Mouse (Mus musculus) bone marrow, adult 2 months (tissue): Measurements from ENCODE around the gene Ablim1.

ENCODE experiments used
- CTCF ChIP-seq: fragments of 200-500 bp; IDR thresholded peaks from 2 replicates; pipeline ENCODE4 v1.5.1; 2011; ENCODE audit warnings: low read length, control low read depth; ENCODE audit not compliant: control insufficient read depth, insufficient read depth
- POLR2A ChIP-seq: fragments of 200-500 bp; IDR thresholded peaks from 2 replicates; pipeline ENCODE4 v1.6.1; 2011; ENCODE audit warnings: low read depth, mild to moderate bottlenecking, control low read depth, low read length, borderline replicate concordance; ENCODE audit not compliant: control insufficient read depth

DNA sequence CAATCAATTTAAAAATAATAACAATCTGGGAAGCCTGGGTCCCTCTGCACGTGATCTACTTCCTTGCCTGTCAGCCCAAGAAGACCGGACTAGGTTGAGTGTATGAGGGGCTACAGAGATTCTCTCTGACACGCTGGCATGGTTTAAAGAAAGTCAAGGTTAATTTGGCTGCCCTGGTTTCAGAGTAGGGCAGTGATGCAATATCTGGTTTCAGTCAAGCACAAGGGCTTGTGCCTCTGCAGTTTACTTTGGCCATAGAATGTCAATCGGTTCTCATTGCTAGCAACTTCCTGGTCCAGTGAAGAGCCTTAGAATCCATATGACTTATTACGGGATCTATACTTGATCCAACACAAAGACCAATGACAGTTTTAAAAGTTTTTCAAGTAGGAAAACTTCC is 140.2 kb downstream of the Ablim1 start:
- TF ChIP-seq POLR2A (no peak), CTCF (no peak)
